Mouse (Mus musculus): ENCODE results near the gene Cdkl4.

Gene Cdkl4

GRCm38 (mm10) chr17:80477679-80478078 is 99.9 kb downstream of the Cdkl4 start:
- DNase-seq: no peak

GRCm38 (mm10) chr17:80476496-80476895 is 101.1 kb downstream of the Cdkl4 start:
- DNase-seq: no peak

All from thymus, postnatal 4 days (tissue).